Mouse (Mus musculus) olfactory bulb, adult 2 months (tissue): Measurements from ENCODE around the gene Vstm2l.

Source experiments
- CTCF ChIP-seq: fragments of 200-500 bp; IDR thresholded peaks from 2 replicates; pipeline ENCODE4 v1.5.1; 2012; ENCODE audit warnings: low read depth, mild to moderate bottlenecking, low read length, moderate library complexity; ENCODE audit not compliant: insufficient read depth
- POLR2A ChIP-seq: fragments of 200-500 bp; IDR thresholded peaks from 2 replicates; pipeline ENCODE4 v1.6.1; 2012; ENCODE audit warnings: mild to moderate bottlenecking, low read depth, low read length, moderate library complexity; ENCODE audit not compliant: insufficient read depth

DNA sequence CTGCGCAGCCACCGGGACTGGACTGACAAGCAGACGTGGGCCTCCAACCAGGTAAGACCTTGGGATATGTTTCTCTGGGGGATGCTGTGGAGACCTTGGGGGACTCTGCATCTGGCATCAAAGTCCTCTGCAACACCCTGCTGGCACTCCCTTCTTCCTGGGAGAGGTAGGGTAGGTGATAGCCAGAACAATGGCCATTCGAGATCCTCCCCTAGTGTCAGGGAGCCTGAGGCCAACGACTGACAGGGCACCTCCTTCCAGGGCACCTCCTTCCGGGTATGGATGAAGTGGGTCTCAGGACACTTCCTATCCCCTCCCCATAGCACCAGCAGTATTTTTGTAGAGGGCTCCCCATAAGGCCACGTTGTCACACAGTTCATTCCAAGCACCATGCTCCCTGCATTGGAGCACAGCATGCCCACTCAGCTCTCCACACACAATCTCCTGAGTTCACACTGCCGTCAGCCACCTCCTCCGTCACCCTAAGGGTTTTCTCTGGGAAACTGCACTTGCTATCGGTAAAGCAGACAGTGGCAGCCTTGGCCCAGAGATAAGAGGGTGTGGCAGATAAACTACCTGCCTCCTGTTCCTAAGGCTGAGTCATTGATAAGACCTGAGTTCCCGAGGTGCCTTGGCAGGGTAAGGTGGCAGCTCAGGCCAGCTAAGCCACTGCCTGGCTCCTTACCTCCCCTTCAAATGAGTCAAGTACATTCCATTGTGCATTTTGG is 21.2 kb downstream of the Vstm2l start:
- TF ChIP-seq POLR2A: no peak
- TF ChIP-seq CTCF: no peak
